Mouse (Mus musculus) lung, adult 2 months (tissue): ENCODE measurements around the gene Mob3a. TPM values are rescaled to one million over a fixed set of nuclear protein-coding genes. Genes with fewer than 3 reads are reported as not detected.
"Not testable (repeated sequence)": the region's sequence is repeated elsewhere in the genome, so short reads cannot be mapped to it uniquely, and the experiment has no call there.

Source experiments
- DNase-seq: peaks from one replicate; pipeline ENCODE4 v3.0.0; 2022
- H3K4me1 ChIP-seq: fragments of 200-500 bp; 2 replicates; pipeline ENCODE4 v1.6.1; 2011; ENCODE audit warnings: low read length; ENCODE audit not compliant: control insufficient read depth, insufficient read depth
- H3K4me3 ChIP-seq: fragments of 200-500 bp; replicated peaks from 2 replicates; pipeline ENCODE3; 2011; ENCODE audit warnings: low read depth, mild to moderate bottlenecking, control low read depth, low read length; ENCODE audit errors: extremely low read depth
- CTCF ChIP-seq: fragments of 200-500 bp; IDR thresholded peaks from 2 replicates; pipeline ENCODE4 v1.5.1; 2011; ENCODE audit warnings: mild to moderate bottlenecking, low read length, control low read depth; ENCODE audit not compliant: insufficient read depth
- POLR2A ChIP-seq: fragments of 200-500 bp; IDR thresholded peaks from 2 replicates; pipeline ENCODE4 v1.6.1; 2011; ENCODE audit warnings: low read depth, mild to moderate bottlenecking, control low read depth, low read length, borderline replicate concordance; ENCODE audit errors: extremely low read depth
- WGBS: fragments of 180-500 bp; shearing (Covaris S2); methylation state at CpG from one replicate; pipeline ENCODE4 v1.1.7; 2018; 5-methylcytosine and 5-hydroxymethylcytosine counted together
- polyA plus RNA-seq: library from polyadenylated mRNA; depleted of rRNA; stranded (reverse); fragments of >200 nt; gene quantifications from 2 replicates; pipeline ENCODE4 v1.2.3, GENCODE M21; 2012; rRNA removed

The Mob3a gene
- polyA plus RNA-seq, 1 experiment: 52.4 TPM

DNA sequence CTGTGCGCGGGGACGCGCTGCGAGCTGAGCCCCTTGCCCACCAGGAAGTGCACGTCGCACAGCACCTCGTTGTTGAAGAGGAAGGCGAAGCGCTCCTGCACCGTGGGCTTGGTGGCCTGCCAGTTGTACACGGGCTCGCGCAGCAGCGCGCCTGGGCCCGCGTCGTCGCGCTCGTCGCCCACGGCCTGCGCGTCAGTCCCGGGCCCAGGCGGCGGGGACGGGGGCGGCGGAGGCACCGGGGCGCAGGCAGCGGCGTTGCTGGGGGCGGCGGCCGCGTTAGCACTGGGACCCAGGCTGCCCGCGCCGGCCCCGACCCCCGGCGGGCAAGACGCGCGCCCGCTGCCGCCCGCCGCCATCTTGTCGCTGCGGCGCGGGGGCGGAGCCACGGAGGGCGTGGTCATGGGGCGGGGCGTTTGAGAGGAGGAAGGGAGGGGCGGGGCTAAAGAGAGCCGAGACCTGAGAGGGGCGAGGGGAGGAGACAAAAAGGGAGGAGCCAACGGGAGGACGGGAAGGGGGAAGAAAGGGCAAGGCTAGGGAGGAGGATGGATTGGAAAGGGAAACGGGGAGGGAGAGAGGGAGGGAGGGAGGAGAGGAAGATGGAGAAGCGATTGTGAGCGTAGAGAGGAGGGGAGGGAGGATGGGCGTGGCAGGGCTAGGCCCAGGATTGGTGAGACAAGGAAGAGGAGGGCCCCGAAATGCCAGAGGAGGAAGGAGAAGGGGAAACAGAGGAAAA, 45.5 kb downstream of the Mob3a start:
- peak; percentile 92 for DNase-seq
- TF ChIP-seq POLR2A (no peak; the same call in 1 of the 2 replicates), CTCF (no peak)
- WGBS: under 1% methylated on average over 65 of the region's 72 CpGs
- Histone ChIP-seq H3K4me1 (peaks cover 11% of the 10 kb centered on the region), H3K4me3 (peak overlapping the region; percentile 95)

DNA sequence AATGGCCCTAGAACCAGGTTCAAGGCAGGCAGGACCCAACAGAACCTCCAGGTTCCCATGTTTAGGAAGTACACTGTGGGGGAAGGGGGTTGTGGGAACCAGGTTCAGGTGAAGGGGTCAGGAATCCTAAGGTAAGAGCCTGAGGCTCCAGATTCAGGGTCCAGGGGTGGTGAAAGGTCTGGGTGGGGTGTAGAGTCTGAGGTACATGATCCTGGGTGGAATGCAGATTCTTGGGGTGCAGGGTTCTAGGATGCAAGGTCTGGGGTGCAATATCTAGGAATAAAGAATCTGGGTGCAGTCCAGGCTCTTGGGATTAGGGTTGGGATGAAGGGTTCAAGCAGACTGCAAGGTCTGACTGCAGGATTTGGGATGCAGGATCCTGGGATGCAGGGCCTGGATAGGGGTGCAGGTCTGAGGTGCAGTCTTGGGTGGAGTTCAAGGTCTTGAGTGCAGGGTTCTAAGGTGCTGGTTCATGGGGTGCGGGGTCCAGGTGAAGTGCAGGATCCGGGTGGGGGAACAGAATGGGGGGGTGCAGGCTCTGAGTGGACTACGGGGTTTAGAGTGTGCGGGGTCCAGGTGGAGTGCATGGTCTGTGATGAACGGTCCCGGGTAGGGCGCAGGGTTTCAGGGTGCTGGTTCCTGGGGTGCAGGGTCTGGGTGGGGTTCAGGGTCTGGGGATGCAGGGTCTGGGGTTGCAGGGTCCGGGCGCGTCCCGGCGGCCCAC, 46.2 kb downstream of the Mob3a start:
- DNase-seq: no peak
- H3K4me3 ChIP-seq: peak overlapping the region; percentile 95
- peaks cover 10% of the 10 kb centered on the region; the same call in 1 of the 2 replicates for H3K4me1 ChIP-seq
- TF ChIP-seq CTCF (no peak), POLR2A (no peak)
- 2% methylated on average over 12 of the region's 12 CpGs for WGBS

DNA sequence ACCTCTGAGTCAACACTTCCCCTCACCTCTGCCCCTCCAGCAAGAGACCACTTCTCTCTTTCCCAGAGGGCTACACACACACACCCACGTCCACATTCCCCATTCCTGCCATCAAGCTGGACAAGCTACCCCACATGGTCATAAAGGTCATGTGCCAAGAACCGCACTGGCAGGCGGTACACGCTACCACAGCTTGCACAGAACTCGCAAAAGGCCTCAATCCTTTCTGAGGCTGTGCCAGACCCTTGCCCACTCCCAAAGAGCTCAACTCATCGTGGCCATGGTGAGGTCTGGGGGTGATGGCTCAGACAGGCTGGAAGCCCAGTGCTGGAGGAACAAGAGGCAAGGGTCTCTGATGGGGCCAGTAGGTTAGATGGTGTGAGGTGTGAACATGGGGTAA, 46.9 kb downstream of the Mob3a start:
- DNase-seq: no peak
- TF ChIP-seq POLR2A (no peak), CTCF (no peak)
- no peak overlapping the region for H3K4me3 ChIP-seq
- WGBS: 69% methylated on average over 6 of the region's 6 CpGs
- peaks cover 10% of the 10 kb centered on the region; the same call in 1 of the 2 replicates for H3K4me1 ChIP-seq

DNA sequence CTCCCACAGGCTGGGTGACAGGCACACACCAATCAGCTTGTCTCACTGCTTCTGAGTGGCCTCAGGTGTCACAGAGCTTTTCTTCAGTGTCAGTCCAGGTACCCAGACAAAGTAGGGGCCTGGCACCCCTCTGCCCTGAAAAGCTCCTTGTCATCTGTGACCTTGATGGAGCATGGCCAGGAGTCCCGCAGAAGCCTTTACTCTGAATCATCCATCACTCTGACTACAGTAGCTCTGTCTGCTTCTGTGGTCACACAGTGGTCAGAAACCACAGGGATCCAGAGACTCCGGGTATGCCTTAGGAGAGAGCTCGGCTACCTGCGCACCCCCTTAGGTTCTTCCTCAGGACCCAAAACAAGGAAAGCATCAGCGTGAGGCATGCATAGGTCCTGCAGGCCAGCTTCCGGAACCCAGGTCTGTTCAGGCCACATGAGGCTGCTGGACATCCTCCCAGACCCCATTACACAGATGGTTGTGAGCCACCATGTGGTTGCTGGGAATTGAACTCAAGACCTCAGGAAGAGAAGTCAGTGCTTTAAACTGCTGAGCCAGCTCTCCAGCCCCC, 48.5 kb downstream of the Mob3a start:
- no peak for DNase-seq
- no peak overlapping the region for H3K4me3 ChIP-seq
- 82% methylated on average over 6 of the region's 6 CpGs for WGBS
- peaks cover 8% of the 10 kb centered on the region; the same call in 1 of the 2 replicates for H3K4me1 ChIP-seq
- TF ChIP-seq CTCF: no peak
- no peak for TF ChIP-seq POLR2A

DNA sequence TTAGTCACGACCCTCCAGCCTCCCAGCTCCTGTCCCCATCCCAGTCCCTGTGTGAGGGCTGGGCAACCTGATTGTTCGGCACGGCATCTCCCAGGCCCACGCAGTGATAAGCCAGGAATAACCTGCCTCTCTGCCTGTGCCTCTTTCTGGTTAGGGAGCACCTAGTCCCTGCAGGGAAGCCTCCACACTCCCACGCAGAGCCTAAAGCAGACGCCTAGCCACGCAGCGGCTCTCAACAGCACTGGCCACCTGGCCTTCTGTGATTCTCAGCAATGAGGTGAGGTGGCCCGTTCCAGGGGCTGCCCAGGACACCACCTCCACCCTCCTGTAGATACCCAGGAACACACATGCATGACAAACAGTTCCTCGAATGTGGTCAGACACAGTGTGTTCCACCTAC, 51.4 kb downstream of the Mob3a start:
- no peak for DNase-seq
- H3K4me1 ChIP-seq: 0 out of 2 replicates have a peak, but pooled peaks cover 2% of the 10 kb centered on the region
- TF ChIP-seq POLR2A (no peak), CTCF (no peak)
- H3K4me3 ChIP-seq: no peak overlapping the region
- 92% methylated on average over 10 of the region's 10 CpGs for WGBS

DNA sequence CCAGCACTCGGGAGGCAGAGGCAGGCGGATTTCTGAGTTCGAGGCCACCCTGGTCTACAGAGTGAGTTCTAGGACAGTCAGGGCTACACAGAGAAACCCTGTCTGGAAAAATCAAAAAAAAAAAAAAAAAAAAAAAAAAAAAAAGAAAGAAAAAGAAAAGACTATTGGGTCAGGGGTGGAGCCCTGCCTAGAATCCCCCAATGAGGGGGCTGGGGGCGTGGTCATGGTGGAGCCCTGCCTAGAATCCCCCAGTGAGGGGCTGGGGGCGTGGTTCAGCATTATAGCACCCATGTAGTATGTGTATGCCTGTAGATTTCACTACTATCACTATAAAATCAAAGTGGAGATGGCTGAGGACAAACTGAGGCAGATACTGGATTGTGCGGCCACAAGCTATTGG, 51.9 kb downstream of the Mob3a start:
- H3K4me1 ChIP-seq, H3K4me3 ChIP-seq, DNase-seq: not testable (repeated sequence)
- WGBS: 89% methylated on average over 6 of the region's 6 CpGs

DNA sequence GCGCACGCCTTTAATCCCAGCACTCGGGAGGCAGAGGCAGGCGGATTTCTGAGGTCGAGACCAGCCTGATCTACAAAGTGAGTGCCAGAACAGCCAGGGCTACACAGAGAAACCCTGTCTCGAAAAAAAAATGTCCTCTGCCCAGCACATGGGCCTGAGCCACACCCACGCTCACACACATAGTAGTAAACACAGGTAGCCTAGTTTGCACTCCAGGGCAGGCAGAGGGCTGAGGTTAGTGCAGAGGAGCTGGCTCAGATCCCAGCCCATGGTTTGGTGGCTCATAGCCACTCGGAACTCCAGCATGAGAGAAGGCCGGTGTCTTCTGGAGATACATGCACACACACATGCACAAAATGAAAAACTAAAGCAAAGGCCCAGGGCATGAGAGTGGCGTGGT, 54.8 kb downstream of the Mob3a start:
- TF ChIP-seq CTCF (no peak), POLR2A (no peak)

DNA sequence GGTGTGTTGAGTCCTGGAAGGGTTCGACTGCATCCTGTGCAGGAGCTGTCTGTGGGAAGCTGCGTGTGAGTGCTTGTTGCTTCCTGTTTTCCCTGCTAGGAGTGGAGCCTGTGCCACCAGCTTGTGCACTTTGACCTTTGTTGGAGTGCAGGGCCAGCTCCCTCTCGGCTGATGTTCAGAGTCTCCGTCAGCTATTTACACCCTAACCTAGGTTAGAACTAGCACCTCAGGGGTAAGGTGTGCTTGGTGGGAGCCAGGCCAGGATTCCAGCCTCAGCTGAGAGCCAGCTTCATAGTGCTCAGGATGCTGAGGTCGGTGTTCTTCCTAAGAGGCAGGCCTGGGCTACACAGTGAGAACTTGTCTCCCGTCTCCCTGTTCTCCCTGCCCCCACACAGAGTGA, 66.4 kb downstream of the Mob3a start:
- Histone ChIP-seq H3K4me3 (no peak overlapping the region), H3K4me1 (peaks cover 1% of the 10 kb centered on the region; the same call in 1 of the 2 replicates)
- TF ChIP-seq CTCF (no peak), POLR2A (no peak)
- 69% methylated on average over 6 of the region's 6 CpGs for WGBS
- no peak for DNase-seq

More for the DNA sequence above, 54.8 kb downstream of the Mob3a start:
- no peak for DNase-seq
- Histone ChIP-seq H3K4me3 (no peak overlapping the region), H3K4me1 (no peaks in the 10 kb centered on the region)
- WGBS: 86% methylated on average over 10 of the region's 10 CpGs

Other genes with a start within 250 kb of the Mob3a start
- not detected in 2 replicates for gene Onecut3, start 207.1 kb downstream of the Mob3a start, polyA plus RNA-seq
- gene Atp8b3, start 162.9 kb downstream of the Mob3a start, polyA plus RNA-seq: 0.08 and 0.11 TPM in 2 replicates
- 61.8 and 62.7 TPM in 2 replicates for gene Rexo1, start 140.4 kb downstream of the Mob3a start, polyA plus RNA-seq
- gene Klf16, start 124.7 kb downstream of the Mob3a start, polyA plus RNA-seq: 24.8 and 31.5 TPM in 2 replicates
- 191 and 262 TPM in 2 replicates for gene Abhd17a, start 111.6 kb downstream of the Mob3a start, polyA plus RNA-seq
- gene Scamp4, start 99.1 kb downstream of the Mob3a start, polyA plus RNA-seq: 91.4 and 110 TPM in 2 replicates
- 10.0 and 14.1 TPM in 2 replicates for gene Adat3, start 99.1 kb downstream of the Mob3a start, polyA plus RNA-seq
- gene Gm49322, start 96.0 kb downstream of the Mob3a start, polyA plus RNA-seq: 1.6 and 2.2 TPM in 2 replicates
- 246 and 276 TPM in 2 replicates for gene Csnk1g2, start 79.1 kb downstream of the Mob3a start, polyA plus RNA-seq
- 87.0 and 91.3 TPM in 2 replicates for gene Btbd2, start 44.9 kb downstream of the Mob3a start, polyA plus RNA-seq
- 267 and 338 TPM in 2 replicates for gene Mknk2, start 23.9 kb downstream of the Mob3a start, polyA plus RNA-seq
- 61.9 and 70.8 TPM in 2 replicates for gene Izumo4, start 207 bp upstream of the Mob3a start, polyA plus RNA-seq
- gene Ap3d1, start 40.3 kb upstream of the Mob3a start, polyA plus RNA-seq: 111 and 136 TPM in 2 replicates
- 29.9 and 43.0 TPM in 2 replicates for gene Dot1l, start 53.2 kb upstream of the Mob3a start, polyA plus RNA-seq
- gene Sf3a2, start 96.2 kb upstream of the Mob3a start, polyA plus RNA-seq: 35.7 and 38.7 TPM in 2 replicates
- gene Plekhj1, start 96.6 kb upstream of the Mob3a start, polyA plus RNA-seq: 51.2 and 58.8 TPM in 2 replicates
- gene Amh, start 103.3 kb upstream of the Mob3a start, polyA plus RNA-seq: 0.62 and 1.3 TPM in 2 replicates
- gene Jsrp1, start 111.5 kb upstream of the Mob3a start, polyA plus RNA-seq: 7.7 TPM in 1 of 2 replicates, not detected in the other
- gene Oaz1, start 124.7 kb upstream of the Mob3a start, polyA plus RNA-seq: 804 and 834 TPM in 2 replicates
- gene Lingo3, start 142.1 kb upstream of the Mob3a start, polyA plus RNA-seq: 0.10 and 0.31 TPM in 2 replicates
- gene Lsm7, start 153.2 kb upstream of the Mob3a start, polyA plus RNA-seq: 78.5 and 79.1 TPM in 2 replicates
- 91.7 and 93.9 TPM in 2 replicates for gene Sppl2b, start 153.3 kb upstream of the Mob3a start, polyA plus RNA-seq
- gene Tmprss9, start 169.9 kb upstream of the Mob3a start, polyA plus RNA-seq: 0.06 and 0.07 TPM in 2 replicates
- 157 and 196 TPM in 2 replicates for gene Timm13, start 199.0 kb upstream of the Mob3a start, polyA plus RNA-seq
- 9.4 and 11.3 TPM in 2 replicates for gene Lmnb2, start 216.3 kb upstream of the Mob3a start, polyA plus RNA-seq
- gene Gadd45b, start 228.1 kb upstream of the Mob3a start, polyA plus RNA-seq: 103 and 120 TPM in 2 replicates